Mouse (Mus musculus): ENCODE data around the gene Uckl1.

Gene Uckl1

GRCm38 (mm10) chr2:181589732-181590105, 5.0 kb upstream of the Uckl1 start:
- DNase-seq (ENCODE audit: low read depth) = no peak

GRCm38 (mm10) chr2:181589011-181589731, 4.5 kb upstream of the Uckl1 start:
- no peak for DNase-seq (ENCODE audit: low read depth)

DNA sequence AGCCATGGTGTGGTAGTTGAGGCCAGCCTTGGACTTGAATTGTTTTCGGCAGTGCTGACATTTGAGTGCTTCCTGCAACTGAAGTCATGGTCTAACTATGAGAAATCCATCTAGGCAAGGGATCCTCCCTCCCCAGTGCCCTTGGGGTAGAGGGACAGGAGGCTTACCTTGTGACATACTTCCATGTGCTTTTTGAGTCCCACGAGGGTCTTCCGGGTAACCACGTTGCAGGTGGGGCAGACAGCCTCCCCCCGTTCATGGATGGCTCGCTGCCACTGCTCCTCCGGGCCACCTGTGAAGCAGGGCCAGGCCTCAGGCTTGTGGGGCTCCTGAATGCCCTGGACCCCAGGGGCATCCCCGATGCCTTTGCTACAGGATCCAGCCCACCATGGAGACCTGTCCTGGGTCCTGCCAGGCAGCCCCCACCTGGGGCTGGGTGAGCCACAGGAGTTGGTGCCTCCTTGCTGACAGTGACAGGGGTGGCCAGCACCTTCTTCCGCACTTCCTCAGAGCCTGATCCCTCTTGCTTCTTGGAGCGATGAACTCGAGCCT, 3.6 kb upstream of the Uckl1 start:
- DNase-seq (ENCODE audit: low read depth) = no peak

- no peak for DNase-seq (ENCODE audit: low read depth)
Measured at GRCm38 (mm10) chr2:181587796-181588195, 3.1 kb upstream of the Uckl1 start.

GRCm38 (mm10) chr2:181586124-181586523, 1.4 kb upstream of the Uckl1 start:
- no peak for DNase-seq (ENCODE audit: low read depth)

DNA sequence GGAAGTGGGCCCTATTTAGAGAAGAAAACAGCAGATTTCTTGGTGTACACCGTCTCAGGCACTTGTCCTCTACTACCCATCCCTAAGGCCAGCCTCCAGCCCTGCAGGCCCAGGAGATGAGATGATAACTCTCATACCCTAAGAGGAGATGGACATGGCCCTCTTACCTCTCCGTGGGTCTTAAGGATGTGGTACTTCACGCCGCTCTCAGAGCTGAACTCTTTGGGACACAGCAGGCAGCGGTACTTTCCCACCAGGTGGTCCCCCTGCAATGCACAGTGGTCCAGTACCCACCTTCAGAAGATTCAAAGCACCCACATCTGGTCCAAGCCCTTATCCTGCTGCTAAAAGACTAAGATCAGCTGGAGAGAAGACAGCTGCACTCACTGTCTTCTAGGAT, 814 bp upstream of the Uckl1 start:
- no peak for DNase-seq (ENCODE audit: low read depth)

- DNase-seq (ENCODE audit: low read depth) = no peak
Measured at GRCm38 (mm10) chr2:181583460-181584257, 1.0 kb downstream of the Uckl1 start.

DNA sequence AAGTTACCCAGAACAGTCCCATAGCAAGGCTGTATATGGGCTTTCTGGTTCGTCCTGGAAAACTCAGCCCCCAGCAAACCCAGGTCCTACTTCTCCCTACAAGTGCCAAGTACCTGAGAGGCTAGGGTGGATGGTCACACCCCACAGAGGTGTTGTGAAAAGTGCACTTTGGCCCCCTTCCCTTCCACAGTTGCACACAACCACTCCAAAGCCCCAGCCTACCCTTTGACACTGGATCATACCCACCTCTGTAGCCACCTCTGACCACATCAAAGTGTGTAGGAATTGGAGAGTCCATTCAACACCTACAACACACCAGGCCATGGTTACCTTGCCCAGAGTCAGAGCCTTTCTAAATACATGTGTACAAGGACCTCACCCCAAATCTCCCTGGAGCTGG, 1.8 kb downstream of the Uckl1 start:
- DNase-seq (ENCODE audit: low read depth) = no peak

- no peak for DNase-seq (ENCODE audit: low read depth)
Measured at GRCm38 (mm10) chr2:181582358-181582757, 2.3 kb downstream of the Uckl1 start.

DNA sequence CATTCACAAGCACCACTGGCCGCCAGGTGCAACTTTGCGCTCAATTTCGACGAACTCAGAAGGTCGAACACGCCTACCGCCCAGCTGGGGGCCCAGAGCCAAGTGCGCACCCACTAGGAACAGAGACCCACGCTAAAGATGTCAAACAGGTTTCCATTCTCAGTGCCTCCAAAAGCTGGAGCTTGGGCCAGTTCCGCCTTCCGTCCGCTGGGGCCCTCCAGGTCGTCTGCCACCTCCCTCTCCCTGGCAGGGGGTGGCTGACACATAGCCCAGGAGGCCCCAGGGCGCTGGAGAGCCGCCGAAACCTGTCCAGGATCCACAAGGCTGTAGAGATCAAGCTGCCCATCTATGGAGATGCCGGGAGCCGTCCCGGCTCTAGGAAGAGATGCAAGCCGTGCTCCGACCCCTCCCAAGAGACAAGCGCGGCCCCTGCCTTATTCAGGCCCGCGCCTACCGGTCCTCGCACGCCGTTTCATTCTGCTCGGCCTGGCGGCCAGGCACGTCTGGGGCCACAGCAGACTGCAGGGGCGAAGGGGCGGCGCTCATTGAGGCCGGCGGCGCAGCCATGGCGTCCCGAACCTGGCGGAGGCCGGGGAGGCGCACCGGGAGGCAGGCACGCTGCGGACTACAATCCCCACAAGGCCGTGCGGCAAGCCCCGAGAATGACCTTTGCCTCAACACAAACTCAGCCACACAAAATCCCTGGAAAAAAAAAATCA, 3.1 kb downstream of the Uckl1 start:
- DNase-seq (ENCODE audit: low read depth) = peak; percentile 90

GRCm38 (mm10) chr2:181581016-181581401, 3.7 kb downstream of the Uckl1 start:
- peak; percentile 94 for DNase-seq (ENCODE audit: low read depth)

DNA sequence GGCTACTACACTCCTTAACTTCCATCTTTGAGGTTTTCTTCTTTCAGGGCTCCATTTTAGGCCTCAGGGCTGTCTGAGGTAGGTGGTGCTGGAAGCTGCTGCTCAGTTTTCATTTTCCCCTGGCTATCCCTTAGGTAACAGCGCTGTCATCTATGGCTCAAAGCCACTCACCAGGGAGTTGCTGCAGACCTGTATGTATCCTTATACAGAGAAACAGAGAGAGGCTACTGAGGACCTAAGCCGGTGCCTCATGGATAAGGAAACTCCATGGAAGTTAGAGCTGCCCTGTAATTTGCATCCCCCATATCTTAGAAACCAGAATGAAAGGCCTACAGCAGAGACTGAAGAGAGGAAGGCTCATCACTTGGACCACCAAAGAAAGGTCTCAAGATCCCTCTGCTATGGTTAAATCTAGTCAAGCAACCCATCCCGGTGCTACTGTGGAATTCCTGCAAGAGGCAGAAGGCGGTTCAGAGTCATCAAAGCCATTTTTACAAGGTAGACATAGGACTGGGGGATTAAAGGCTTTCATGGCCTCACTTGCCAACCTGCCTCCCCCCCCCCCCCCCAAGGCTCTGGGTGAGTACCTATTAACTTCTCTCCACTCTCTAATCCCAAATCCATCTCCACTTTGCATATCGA, 4.4 kb downstream of the Uckl1 start:
- DNase-seq (ENCODE audit: low read depth) = no peak

DNA sequence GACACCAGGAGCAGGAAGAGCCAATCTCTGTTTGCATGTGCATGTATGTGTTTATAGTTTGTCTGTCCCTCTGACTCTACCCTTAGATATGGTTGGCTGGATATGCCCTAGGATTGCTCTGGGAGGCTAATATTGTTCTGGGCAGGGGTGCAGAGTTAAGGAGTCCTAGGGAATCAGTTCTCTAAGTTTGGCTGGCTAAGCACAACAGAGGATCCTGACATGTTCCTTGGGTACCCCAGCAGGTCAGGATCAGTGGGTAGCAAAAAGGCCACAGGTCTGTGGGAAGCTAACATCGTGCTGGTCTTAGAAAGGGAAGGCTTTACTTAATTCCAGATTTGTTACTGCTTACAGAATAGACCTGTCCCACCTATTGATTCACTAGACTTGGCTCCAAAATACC, 5.0 kb downstream of the Uckl1 start:
- DNase-seq (ENCODE audit: low read depth) = no peak

GRCm38 (mm10) chr2:181578790-181579618, 5.7 kb downstream of the Uckl1 start:
- no peak for DNase-seq (ENCODE audit: low read depth)

DNA sequence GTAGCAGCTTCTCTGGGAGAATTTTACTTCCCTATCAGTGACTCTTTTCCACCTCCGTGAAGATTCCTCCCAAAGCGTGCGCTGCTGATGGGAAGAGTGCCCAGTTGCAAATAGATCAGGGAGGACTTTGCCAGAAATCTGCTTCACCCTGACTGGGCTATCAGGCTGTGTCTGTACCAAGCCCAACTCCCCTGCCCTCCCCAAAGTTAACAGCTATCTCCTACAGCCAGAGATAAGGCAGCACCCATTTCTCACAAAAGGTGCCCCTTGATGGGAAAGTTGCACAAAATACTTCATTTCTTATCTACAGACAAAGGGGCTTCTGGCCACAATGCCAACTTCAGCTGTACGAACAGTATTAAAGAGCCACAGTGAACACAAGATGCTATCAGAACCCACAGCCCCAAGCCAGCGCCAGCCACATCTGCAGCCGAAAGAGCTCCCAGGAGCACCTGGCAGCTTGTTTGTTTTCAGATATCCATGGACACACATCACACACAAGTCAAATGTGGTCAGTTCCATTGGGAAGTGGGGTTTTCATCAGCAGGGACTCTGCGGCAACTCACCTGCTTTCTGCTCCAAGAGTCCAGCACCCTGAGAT, 6.6 kb downstream of the Uckl1 start:
- no peak for DNase-seq (ENCODE audit: low read depth)

- no peak for DNase-seq (ENCODE audit: low read depth)
Measured at GRCm38 (mm10) chr2:181577126-181577525, 7.6 kb downstream of the Uckl1 start.

DNA sequence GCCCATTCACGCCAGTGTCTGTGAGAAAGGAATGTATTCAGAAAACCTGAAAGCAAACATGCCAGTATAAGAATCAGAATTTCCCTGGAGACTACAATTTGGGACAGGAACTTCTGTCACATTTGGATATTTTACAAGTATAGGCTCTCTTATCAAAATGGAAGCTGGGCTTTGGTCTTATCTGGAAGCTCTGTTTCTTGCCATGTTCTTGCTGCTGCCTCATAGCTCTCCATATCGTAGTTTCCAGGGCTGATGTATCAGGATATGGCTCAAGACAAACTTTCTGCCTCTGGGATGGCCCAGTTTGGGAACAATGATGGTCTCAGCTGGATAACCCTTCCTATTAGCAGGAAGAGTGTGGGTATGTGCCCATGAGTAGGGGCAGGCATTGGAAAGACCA, 8.1 kb downstream of the Uckl1 start:
- no peak for DNase-seq (ENCODE audit: low read depth)

GRCm38 (mm10) chr2:181574921-181575545, 9.7 kb downstream of the Uckl1 start:
- DNase-seq (ENCODE audit: low read depth) = no peak

- no peak for DNase-seq (ENCODE audit: low read depth)
Measured at GRCm38 (mm10) chr2:181573961-181574360, 10.7 kb downstream of the Uckl1 start.

Measured in NIH3T3 (cell line).